Mouse (Mus musculus) layer of hippocampus, postnatal 14 days (tissue): ENCODE measurements around the gene Clec4a4. TPM values are rescaled to one million over a fixed set of nuclear protein-coding genes. Genes with fewer than 3 reads are reported as not detected.
"Not testable (repeated sequence)": the region's sequence is repeated elsewhere in the genome, so short reads cannot be mapped to it uniquely, and the experiment has no call there.

Experiments
- DNase-seq, 2 experiments: peaks; one replicate each; pipeline ENCODE4 v3.0.0; 2021 to 2022; ENCODE audit warnings: low spot score in 2 of 2, mixed read lengths in 1 of 2
- long read RNA-seq, 2 experiments: library from polyadenylated mRNA; stranded (forward); transcript quantifications; one replicate each; pipeline ENCODE4 v2.0.0; 2021
- total RNA-seq, 2 experiments: library from RNA; stranded (reverse); gene quantifications; 2 replicates each; pipeline ENCODE4 v1.2.3; 2021

Clec4a4 gene
- not detected for total RNA-seq
- long read RNA-seq, experiment 1 = 0 reads
- long read RNA-seq, experiment 2 = 0 reads

- no peak for DNase-seq
Observed at GRCm38 (mm10) chr6:122989876-122990437, at the start of gene Clec4a4. Clec4a4 (plus strand) TSS chr6:122990367.

GRCm38 (mm10) chr6:122946760-122947159 lies 43.4 kb upstream of the Clec4a4 start:
- no peak for DNase-seq

GRCm38 (mm10) chr6:122952401-122952800 lies 37.8 kb upstream of the Clec4a4 start, which contains the start of gene Clec4a3:
Clec4a3 (plus strand) TSS chr6:122952515.
- DNase-seq = peak in 1 of 2 experiments; percentile 13

GRCm38 (mm10) chr6:122964562-122964961 lies 25.6 kb upstream of the Clec4a4 start:
- DNase-seq = no peak

GRCm38 (mm10) chr6:122969048-122969447 lies 21.1 kb upstream of the Clec4a4 start:
- no peak for DNase-seq

- DNase-seq = not testable (repeated sequence)
Observed at GRCm38 (mm10) chr6:123004696-123005095, 14.5 kb downstream of the Clec4a4 start.

GRCm38 (mm10) chr6:123005591-123005990 lies 15.4 kb downstream of the Clec4a4 start:
- DNase-seq = no peak

GRCm38 (mm10) chr6:123049742-123050372 lies 59.7 kb downstream of the Clec4a4 start, which contains the start of gene Clec4b1:
Clec4b1 (plus strand) TSS chr6:123049962.
- DNase-seq = no peak

Other genes starting within 250 kb of the Clec4a4 start
- 100 to 1,000 TPM; 124 to 130 TPM for gene Slc2a3, start 188.7 kb upstream of the Clec4a4 start, total RNA-seq
- gene Foxj2, start 170.5 kb upstream of the Clec4a4 start, total RNA-seq = 10 to 100 TPM; 26.1 to 26.3 TPM
- gene C3ar1, start 134.2 kb upstream of the Clec4a4 start, total RNA-seq = under 1 TPM; 0.46 to 0.91 TPM
- gene Necap1, start 115.9 kb upstream of the Clec4a4 start, total RNA-seq = 100 to 1,000 TPM; 178 to 191 TPM
- under 1 TPM; 0.24 to 0.62 TPM for gene Clec4a1, start 68.5 kb upstream of the Clec4a4 start, total RNA-seq
- gene Clec4a3, start 37.9 kb upstream of the Clec4a4 start, total RNA-seq = 1 to 10 TPM; 1.1 to 2.0 TPM
- gene Clec4b1, start 59.6 kb downstream of the Clec4a4 start, total RNA-seq = not detected
- gene Clec4a2, start 116.1 kb downstream of the Clec4a4 start, total RNA-seq = 1 to 10 TPM; 2.3 to 2.6 TPM
- not detected for gene Clec4b2, start 182.5 kb downstream of the Clec4a4 start, total RNA-seq
- 1 to 10 TPM in 1 of 2 experiments, not detected in 1; 1.2 TPM for gene Clec4n, start 239.5 kb downstream of the Clec4a4 start, total RNA-seq